Mouse (Mus musculus): Measurements from ENCODE around the gene Ccdc137.

Gene Ccdc137

GRCm38 (mm10) chr11:120500357-120500756 lies 42.4 kb downstream of the Ccdc137 start:
- no peak for DNase-seq

GRCm38 (mm10) chr11:120501018-120501417 lies 43.1 kb downstream of the Ccdc137 start:
- DNase-seq = no peak

GRCm38 (mm10) chr11:120501701-120502100 lies 43.8 kb downstream of the Ccdc137 start:
- no peak for DNase-seq

- no peak for DNase-seq
Observed at GRCm38 (mm10) chr11:120505661-120506060, 47.7 kb downstream of the Ccdc137 start.

GRCm38 (mm10) chr11:120506899-120507298 lies 49.0 kb downstream of the Ccdc137 start:
- DNase-seq = peak; percentile 54 to 68

- no peak for DNase-seq
Observed at GRCm38 (mm10) chr11:120507611-120508289, 49.8 kb downstream of the Ccdc137 start.

GRCm38 (mm10) chr11:120508290-120508870 lies 50.5 kb downstream of the Ccdc137 start:
- no peak for DNase-seq

GRCm38 (mm10) chr11:120509940-120510339 lies 52.0 kb downstream of the Ccdc137 start:
- DNase-seq = no peak

- DNase-seq = no peak
Observed at GRCm38 (mm10) chr11:120510375-120511030, 52.6 kb downstream of the Ccdc137 start.

GRCm38 (mm10) chr11:120512790-120513453 lies 55.0 kb downstream of the Ccdc137 start:
- DNase-seq = peak; percentile 66 to 68

Data from cerebellum, postnatal 36 days (tissue).